Mouse (Mus musculus) spleen, adult 2 months (tissue): ENCODE data around the gene Prss30. TPM values are rescaled to one million over a fixed set of nuclear protein-coding genes. Genes with fewer than 3 reads are reported as not detected.
"Not testable (repeated sequence)": the region's sequence is repeated elsewhere in the genome, so short reads cannot be mapped to it uniquely, and the experiment has no call there.

ENCODE experiments used
- DNase-seq, 2 experiments: peaks; one replicate each; pipeline versions ENCODE4 v3.0.0 to v3.0.0-alpha.2; 2012 to 2021; ENCODE audit warnings: low spot score in 2 of 2, low read depth in 1 of 2
- H3K27ac ChIP-seq: fragments of 200-500 bp; 2 replicates; pipeline ENCODE4 v1.5.1; 2012; ENCODE audit warnings: low read length, inconsistent platforms; ENCODE audit not compliant: insufficient read depth
- H3K27me3 ChIP-seq: fragments of 200-500 bp; 2 replicates; pipeline ENCODE4 v1.6.1; 2012; ENCODE audit warnings: mild to moderate bottlenecking, moderate library complexity, low read length, inconsistent platforms; ENCODE audit not compliant: control insufficient read depth, insufficient read depth
- H3K36me3 ChIP-seq: fragments of 200-500 bp; 2 replicates; pipeline ENCODE4 v1.6.1; 2012; ENCODE audit warnings: mild to moderate bottlenecking, low read length, inconsistent platforms; ENCODE audit not compliant: control insufficient read depth, insufficient read depth
- H3K4me1 ChIP-seq: fragments of 200-500 bp; 2 replicates; pipeline ENCODE4 v1.6.1; 2011; ENCODE audit warnings: inconsistent platforms; ENCODE audit not compliant: control insufficient read depth, insufficient read depth, insufficient read length
- H3K4me3 ChIP-seq: fragments of 200-500 bp; 2 replicates; pipeline ENCODE4 v1.5.1; 2011; ENCODE audit warnings: mild to moderate bottlenecking, inconsistent platforms; ENCODE audit not compliant: insufficient read depth, insufficient read length; ENCODE audit errors: extremely low read depth
- CTCF ChIP-seq: fragments of 200-500 bp; IDR thresholded peaks from 2 replicates; pipeline ENCODE4 v1.5.1; 2011; ENCODE audit warnings: mild to moderate bottlenecking, inconsistent platforms; ENCODE audit not compliant: insufficient read depth, insufficient read length, insufficient replicate concordance; ENCODE audit errors: extremely low read depth
- POLR2A ChIP-seq: fragments of 200-500 bp; IDR thresholded peaks from 2 replicates; pipeline ENCODE4 v1.6.1; 2011; ENCODE audit warnings: low read depth, low read length, inconsistent platforms
- WGBS: fragments of 180-500 bp; shearing (Covaris S2); methylation state at CpG from one replicate; pipeline ENCODE4 v1.1.7; 2018; 5-methylcytosine and 5-hydroxymethylcytosine counted together
- polyA plus RNA-seq: library from polyadenylated mRNA; depleted of rRNA; stranded (reverse); fragments of >200 nt; gene quantifications from 2 replicates; pipeline ENCODE4 v1.2.3, GENCODE M21; 2012

Prss30 gene
- polyA plus RNA-seq, 1 experiment: 10.8 TPM

DNA sequence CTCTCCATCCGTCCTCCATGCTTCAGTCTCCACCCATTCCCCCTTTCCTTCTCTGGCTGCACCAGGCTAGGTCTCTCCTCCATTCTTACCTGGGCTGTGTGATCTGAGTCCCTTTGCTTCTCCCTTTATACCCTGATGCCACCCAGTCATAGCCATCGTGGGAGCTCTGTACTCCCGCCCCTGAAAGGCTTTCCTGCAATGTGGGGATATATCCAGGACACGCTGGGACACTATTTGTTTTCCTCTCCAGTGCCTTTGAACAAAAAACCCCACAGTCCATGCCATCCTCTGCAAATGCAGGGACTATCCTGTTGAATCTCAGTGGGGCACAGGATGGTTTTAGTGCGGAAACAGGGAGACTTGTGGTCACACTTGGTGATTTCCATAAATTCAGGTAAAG, 25.2 kb downstream of the Prss30 start, which contains the start of gene Sbpl:
Gene Sbpl, minus strand, starts transcription at position 101 of the 400 bp plus-strand sequence.
- no peaks in the 10 kb centered on the region for H3K4me1 ChIP-seq
- H3K27me3 ChIP-seq: no peaks in the 10 kb centered on the region
- WGBS: 80% methylated on average over 5 of the region's 5 CpGs
- no peak within 1 kb of the TSS for H3K4me3 ChIP-seq
- no peak for DNase-seq
- H3K36me3 ChIP-seq: no peaks in the 10 kb centered on the region
- H3K27ac ChIP-seq: no peak within 1 kb of the TSS
- TF ChIP-seq CTCF: no peak
- TF ChIP-seq POLR2A: no peak

DNA sequence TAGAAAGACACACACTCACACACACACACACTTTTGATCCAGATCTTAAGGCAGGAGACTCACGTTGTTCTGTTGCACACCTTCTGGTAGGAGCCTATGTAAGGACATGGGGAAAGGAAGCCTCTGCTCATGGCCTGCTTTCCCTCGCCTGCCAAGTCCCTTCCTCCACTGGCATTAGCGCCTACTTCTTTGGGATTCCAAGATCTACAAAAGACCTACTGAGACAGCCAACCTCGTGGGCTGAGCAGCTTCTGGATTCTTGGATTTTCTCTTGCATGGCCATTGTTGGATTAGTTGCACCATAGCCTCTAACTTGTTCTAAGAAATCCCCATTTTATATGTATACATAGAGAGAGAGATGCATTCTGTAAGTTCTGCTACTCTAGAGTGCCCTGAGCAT, 29.5 kb downstream of the Prss30 start:
- WGBS: 77% methylated on average over 4 of the region's 4 CpGs
- H3K27me3 ChIP-seq, H3K4me3 ChIP-seq, DNase-seq, H3K4me1 ChIP-seq, H3K27ac ChIP-seq, H3K36me3 ChIP-seq: not testable (repeated sequence)

DNA sequence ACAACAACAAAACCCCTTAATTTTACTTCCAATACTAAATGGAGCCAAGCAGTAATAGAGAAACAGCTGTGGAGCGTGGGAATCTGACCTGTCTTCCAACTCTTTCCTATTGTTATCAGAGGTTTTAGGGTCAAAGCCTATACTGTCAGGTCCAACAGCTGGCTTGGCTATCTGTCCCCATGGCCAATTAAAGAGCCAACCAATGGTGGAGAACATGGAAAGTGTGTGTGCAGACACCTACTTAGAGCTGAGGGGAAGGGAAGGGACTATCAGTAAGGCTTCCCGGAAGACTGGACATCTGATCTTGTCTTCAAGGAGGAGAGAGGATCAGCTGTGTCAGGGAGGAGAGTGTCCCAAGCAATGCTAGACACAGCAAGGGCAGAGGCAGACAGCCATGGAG, 31.3 kb downstream of the Prss30 start:
- no peak for DNase-seq
- 83% methylated on average over 2 of the region's 2 CpGs for WGBS
- Histone ChIP-seq H3K4me1 (no peaks in the 10 kb centered on the region), H3K27me3 (no peaks in the 10 kb centered on the region), H3K36me3 (no peaks in the 10 kb centered on the region), H3K27ac (no peak overlapping the region), H3K4me3 (no peak overlapping the region)
- TF ChIP-seq CTCF (no peak), POLR2A (no peak)

DNA sequence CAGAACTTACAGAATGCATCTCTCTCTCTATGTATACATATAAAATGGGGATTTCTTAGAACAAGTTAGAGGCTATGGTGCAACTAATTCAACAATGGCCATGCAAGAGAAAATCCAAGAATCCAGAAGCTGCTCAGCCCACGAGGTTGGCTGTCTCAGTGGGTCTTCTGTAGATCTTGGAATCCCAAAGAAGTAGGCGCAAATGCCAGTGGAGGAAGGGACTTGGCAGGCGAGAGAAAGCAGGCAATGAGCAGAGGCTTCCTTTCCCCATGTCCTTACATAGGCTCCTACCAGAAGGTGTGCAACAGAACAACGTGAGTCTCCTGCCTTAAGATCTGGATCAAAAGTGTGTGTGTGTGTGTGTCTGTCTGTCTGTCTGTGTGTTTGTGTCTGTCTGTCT, 32.9 kb downstream of the Prss30 start:
- not testable (repeated sequence) for H3K36me3 ChIP-seq, H3K4me1 ChIP-seq, H3K27me3 ChIP-seq, H3K4me3 ChIP-seq, H3K27ac ChIP-seq, DNase-seq
- WGBS: 78% methylated on average over 4 of the region's 4 CpGs

DNA sequence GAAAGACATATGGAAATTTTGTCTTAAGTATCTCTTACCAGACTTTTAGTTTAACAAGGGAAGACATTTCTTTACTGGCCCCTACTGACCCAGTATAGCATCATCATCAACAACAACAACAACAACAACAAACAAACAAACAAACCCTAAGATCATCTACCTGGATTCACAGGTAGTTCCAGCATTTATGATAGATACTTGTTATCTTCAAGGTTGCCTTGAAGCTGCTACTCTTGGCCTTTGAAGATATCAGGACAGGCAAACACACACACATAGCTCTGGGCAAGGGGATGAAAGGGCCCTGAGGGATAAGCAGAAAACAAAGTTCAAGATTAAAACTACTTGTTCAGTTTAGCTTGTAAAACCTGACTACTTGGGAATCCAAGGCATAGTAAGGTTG, 39.0 kb downstream of the Prss30 start, which contains the start of gene Sbp:
Gene Sbp, plus strand, starts transcription at position 301 of the 400 bp plus-strand sequence.
- no peaks in the 10 kb centered on the region for H3K27me3 ChIP-seq
- no peak within 1 kb of the TSS for H3K4me3 ChIP-seq
- H3K27ac ChIP-seq: no peak within 1 kb of the TSS
- TF ChIP-seq CTCF: no peak
- no peak for TF ChIP-seq POLR2A
- H3K4me1 ChIP-seq: no peaks in the 10 kb centered on the region
- DNase-seq: no peak
- H3K36me3 ChIP-seq: no peaks in the 10 kb centered on the region

DNA sequence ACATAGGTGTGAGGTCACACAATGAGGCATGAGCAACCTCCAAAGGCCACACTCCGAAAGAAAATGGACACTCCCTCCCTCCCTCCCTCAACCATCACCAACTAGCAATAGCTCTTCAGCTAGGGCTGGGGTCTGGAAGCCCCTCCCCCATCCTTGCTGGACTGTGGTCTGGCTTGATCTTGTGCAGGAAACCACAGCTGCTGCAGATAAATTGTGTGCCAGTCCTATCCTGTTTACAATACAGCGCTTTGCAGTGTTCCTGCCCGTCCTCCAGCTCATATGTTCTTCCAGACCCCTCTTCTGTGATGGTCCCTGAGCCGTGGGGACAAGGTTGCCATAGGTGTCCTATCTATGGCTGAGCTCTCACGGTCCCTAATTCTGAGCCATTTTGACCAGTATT, 49.2 kb downstream of the Prss30 start:
- no peaks in the 10 kb centered on the region for H3K27me3 ChIP-seq
- TF ChIP-seq CTCF: no peak
- no peak for TF ChIP-seq POLR2A
- DNase-seq: no peak
- H3K27ac ChIP-seq: no peak overlapping the region
- H3K36me3 ChIP-seq: no peaks in the 10 kb centered on the region
- 52% methylated on average over 5 of the region's 5 CpGs for WGBS
- no peak overlapping the region for H3K4me3 ChIP-seq
- no peaks in the 10 kb centered on the region for H3K4me1 ChIP-seq

DNA sequence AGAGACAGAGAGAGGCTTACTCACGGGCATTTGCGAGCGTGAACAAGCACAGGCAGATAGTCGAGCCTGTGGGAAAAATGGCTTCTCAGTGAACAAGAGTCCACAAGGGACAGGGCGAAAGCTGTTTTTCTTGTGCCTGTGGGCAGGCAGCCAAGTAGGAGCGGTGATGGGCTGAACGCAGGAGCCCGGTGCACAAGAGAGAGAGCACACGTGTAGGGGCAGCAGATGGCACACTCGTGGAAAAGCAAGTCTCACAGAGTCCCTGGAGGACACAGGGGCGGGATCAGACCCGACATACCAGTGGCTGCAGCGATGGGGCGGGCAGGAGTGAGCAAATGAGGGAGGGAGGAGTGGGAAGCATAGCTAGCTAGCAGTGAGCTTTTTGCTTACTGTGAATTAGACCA, 55.3 kb downstream of the Prss30 start:
- Histone ChIP-seq H3K27ac (peak overlapping the region; percentile 48), H3K27me3 (no peaks in the 10 kb centered on the region), H3K36me3 (no peaks in the 10 kb centered on the region), H3K4me1 (peaks cover 3% of the 10 kb centered on the region), H3K4me3 (peak overlapping the region; percentile 70)
- TF ChIP-seq CTCF (no peak), POLR2A (no peak; the same call in 1 of the 2 replicates)
- WGBS: 1% methylated on average over 14 of the region's 14 CpGs
- peak in 1 of 2 experiments; percentile 12 for DNase-seq
